Mouse (Mus musculus): ENCODE measurements around the gene Olfr905.

Gene Olfr905

DNA sequence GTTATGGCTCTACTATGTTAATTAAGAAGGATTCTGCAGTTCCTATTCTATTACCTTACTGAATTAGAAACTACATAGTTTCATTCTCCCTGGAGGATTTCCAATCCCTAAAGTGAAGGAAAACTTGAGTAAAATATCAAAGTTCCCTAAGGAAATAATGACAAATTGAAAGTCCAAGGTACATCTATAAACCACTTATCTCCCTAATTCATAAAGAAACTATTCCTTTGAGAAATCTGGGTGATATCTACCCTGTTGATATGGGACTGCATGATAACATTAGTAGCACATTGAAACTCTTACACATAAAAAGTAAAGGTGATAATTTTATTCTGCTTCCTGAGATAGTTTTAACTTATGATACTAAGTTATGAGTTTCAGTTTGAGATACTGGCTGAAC is at the start of gene Olfr905:
Gene Olfr905, plus strand, starts transcription at position 301 of the 400 bp plus-strand sequence.
- DNase-seq (ENCODE audit: extremely low spot score, low read depth, low spot score) = no peak

DNA sequence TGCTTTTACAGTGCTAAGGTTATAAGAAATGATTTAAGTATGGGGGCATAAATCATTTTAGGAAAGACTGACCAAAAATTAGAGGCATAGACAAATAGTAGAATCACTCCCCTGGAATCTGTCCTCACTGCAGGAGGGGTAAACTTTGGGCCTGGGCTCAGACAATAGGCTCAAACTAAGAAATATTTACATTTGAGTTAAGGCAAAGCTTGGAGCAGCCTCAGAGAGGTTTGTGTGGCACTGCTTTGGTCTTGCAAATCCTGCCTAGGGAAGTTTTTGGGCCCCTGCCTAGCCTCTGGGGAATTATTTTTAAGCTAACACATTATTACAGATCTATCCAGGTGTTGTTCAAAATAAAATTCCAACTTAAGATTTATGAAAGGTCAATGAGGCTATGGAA is 47.1 kb upstream of the Olfr905 start:
- DNase-seq (ENCODE audit: extremely low spot score, low read depth, low spot score) = no peak

DNA sequence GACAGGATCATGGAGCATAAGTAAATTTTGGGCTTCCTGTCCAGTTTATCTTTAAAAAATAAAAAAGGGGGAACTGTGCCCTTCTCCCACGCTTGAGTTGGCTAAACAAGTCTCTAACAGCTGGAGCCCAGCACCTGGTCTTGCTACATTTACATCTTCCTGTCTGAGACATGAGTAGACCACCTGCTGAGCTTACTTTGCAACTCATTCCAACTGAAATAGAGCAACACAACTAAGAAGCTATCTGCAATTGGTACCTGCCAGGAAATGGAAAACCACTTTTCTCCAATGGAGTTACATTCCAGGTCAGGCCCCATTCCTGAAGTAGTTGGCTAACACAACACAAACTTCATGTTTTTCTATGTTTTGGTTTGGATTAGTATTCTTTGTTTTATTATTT is 43.9 kb upstream of the Olfr905 start:
- no peak for DNase-seq (ENCODE audit: extremely low spot score, low read depth, low spot score)

DNA sequence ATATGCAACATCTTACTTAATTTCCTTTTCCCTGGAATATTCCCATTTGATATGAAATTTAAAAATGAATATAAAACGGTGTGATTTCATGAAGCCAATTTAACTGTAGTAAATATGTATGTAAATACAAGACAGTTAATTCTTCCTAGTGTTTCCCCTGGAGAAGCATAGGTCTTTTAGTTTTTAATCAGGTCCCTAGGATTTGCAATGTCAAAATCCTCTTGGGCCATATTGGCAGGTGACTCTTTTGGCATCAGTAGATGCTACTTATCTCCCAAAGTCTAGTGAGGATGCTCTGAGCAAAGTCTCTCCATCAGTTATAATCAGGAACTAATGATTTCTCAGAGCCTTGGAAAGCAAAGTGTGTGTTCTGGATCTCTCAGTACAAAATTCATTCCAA is 41.8 kb upstream of the Olfr905 start, which contains the start of gene Olfr901:
Gene Olfr901, plus strand, starts transcription at position 301 of the 400 bp plus-strand sequence.
- DNase-seq (ENCODE audit: extremely low spot score, low read depth, low spot score) = no peak

DNA sequence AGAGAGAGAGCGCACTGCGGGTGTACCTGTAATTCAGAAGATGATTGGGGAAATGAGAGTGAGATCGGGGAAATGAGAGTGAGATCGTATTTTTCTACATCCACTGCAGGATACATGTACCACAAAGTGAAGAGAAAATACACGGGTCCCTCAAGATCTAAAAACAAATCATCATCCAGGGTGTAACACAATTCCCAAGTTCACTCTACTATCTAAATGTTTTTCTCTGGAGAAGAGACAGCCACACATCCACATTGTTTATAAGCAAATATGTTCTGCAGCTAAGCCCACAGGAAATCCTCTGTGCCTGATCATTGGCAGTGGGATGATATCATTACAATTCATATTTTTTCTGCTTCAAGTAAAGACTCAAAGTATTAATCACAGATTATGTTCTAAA is 23.6 kb upstream of the Olfr905 start, which contains the start of gene Olfr902:
Gene Olfr902, plus strand, starts transcription at position 301 of the 400 bp plus-strand sequence.
- DNase-seq (ENCODE audit: extremely low spot score, low read depth, low spot score) = no peak

DNA sequence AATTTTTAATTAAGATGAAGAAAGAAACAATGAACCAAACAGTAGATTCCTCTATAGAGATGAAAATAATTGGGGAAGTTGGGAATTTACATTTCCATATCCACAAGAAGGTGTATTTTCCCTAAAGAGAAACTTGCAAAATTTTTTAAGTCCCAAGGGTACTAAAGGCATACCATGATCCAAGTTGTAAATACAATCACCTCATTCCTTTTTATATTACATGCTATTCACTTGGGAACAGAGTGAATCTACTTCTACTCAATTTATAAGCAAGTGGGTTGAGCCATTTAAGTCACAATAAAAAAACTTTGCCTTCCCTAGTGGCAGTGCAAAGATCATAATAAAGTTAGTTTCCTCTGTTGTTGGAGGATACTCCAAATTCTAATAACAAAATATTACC is 8.1 kb upstream of the Olfr905 start, which contains the start of gene Olfr904:
Gene Olfr904, plus strand, starts transcription at position 301 of the 400 bp plus-strand sequence.
- no peak for DNase-seq (ENCODE audit: extremely low spot score, low read depth, low spot score)

DNA sequence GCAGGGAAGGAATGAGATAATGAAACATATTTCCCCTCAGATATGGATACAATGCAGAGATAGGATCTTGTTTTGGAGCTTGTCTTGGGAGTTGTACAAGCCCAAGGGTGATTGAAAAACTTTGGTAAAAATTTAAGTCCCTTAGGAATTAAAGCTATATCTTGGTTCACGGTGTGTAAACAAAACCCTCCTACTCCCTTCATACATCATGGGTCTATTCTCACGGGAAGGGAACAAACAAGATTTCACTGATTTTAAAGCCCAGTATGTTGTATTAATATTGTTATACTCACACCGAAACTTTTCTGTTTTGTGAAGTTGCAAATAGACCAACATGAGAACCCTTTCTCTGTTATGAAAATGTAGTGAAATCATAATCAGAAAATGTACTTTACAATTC is 15.9 kb downstream of the Olfr905 start, which contains the start of gene Olfr906:
Gene Olfr906, plus strand, starts transcription at position 301 of the 400 bp plus-strand sequence.
- DNase-seq (ENCODE audit: extremely low spot score, low read depth, low spot score) = no peak

DNA sequence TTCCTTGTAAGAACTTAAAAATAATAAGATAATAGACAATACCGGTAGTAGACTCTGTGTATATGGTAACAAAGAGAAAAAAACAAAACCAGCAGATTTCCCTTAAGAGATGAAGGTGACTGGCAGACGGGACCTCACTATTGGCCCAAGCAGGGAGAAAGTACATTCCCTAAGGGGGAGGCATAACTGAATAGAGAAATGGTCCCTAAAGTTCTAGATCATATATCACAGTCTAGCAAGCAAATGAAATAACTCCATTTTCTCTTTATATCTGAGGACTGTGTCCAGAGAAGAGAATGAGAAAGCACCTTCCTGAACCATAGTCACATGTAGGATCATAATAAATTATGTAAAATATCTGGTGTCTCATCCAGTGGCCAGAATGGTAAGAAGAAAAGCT is 24.6 kb downstream of the Olfr905 start, which contains the start of gene Olfr907:
Gene Olfr907, plus strand, starts transcription at position 301 of the 400 bp plus-strand sequence.
- no peak for DNase-seq (ENCODE audit: extremely low spot score, low read depth, low spot score)

DNA sequence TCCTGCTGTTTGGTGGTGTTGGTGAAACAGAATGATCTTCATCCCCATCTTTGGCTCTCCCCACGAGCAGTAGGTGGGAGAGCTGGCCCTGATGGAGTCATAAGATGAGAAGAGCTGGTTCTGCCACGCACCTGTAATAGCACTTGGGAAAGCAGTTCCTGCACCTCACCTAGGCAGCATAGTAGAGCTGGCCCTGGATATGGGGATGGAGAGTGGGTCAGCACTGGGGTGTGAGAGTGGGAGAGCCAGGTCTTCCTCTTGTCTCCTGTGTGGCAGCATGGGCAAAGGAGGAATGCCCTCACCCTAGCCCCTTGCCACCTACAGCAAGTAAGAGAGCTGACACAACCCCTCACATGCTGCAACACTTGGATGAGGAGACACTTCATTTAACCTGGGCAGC is 41.4 kb downstream of the Olfr905 start:
- DNase-seq (ENCODE audit: extremely low spot score, low read depth, low spot score) = no peak

DNA sequence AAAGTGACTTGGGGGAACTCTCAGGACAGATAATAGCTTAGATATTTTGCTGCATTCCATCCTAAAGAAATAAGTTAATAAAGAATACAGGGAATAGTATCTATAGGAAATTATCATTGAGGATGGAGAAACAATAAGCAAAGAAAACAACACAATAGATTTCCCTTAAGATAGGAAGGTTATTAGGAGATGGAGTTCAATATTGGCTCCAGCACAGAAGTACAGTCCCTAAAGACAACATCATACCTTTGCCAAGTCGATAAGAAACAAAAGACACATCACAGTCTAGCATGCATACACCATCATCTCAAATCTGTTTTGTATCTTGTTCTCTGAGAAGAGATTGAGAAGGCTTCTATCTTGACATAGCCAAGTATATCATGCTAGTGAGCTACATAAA is 50.4 kb downstream of the Olfr905 start, which contains the start of gene Olfr911-ps1:
Gene Olfr911-ps1, plus strand, starts transcription at position 301 of the 400 bp plus-strand sequence.
- no peak for DNase-seq (ENCODE audit: extremely low spot score, low read depth, low spot score)
